Mouse (Mus musculus) bone marrow macrophage, adult 2 months (primary cell): ENCODE measurements around the gene Fyco1. TPM values are rescaled to one million over a fixed set of nuclear protein-coding genes. Genes with fewer than 3 reads are reported as not detected.
A peak's percentile ranks its signal among the peaks of the same experiment; 100 is the strongest.
"Not testable (repeated sequence)": the region's sequence is repeated elsewhere in the genome, so short reads cannot be mapped to it uniquely, and the experiment has no call there.

Source experiments
- H3K27ac ChIP-seq: 2 replicates; pipeline ENCODE4 v1.5.1; 2012; ENCODE audit warnings: low read depth, low read length; ENCODE audit not compliant: insufficient read depth
- H3K4me1 ChIP-seq: 2 replicates; pipeline ENCODE4 v1.6.1; 2012; ENCODE audit warnings: low read length; ENCODE audit not compliant: control insufficient read depth, insufficient read depth
- H3K4me3 ChIP-seq: 2 replicates; pipeline ENCODE4 v1.5.1; 2012; ENCODE audit warnings: mild to moderate bottlenecking, low read length, moderate library complexity; ENCODE audit not compliant: insufficient read depth
- CTCF ChIP-seq: IDR thresholded peaks from 2 replicates; pipeline ENCODE4 v1.5.1; 2012; ENCODE audit warnings: low read depth, mild to moderate bottlenecking, low read length, moderate library complexity
- POLR2A ChIP-seq: IDR thresholded peaks from 2 replicates; pipeline ENCODE4 v1.6.1; 2012; ENCODE audit warnings: mild to moderate bottlenecking, low read depth, low read length, borderline replicate concordance
- polyA plus RNA-seq: library from polyadenylated mRNA; stranded (reverse); fragments of >200 nt; gene quantifications from 2 replicates; pipeline ENCODE4 v1.2.4, GENCODE M21; 2012; ENCODE audit not compliant: missing spikeins, insufficient read depth, insufficient read length

Fyco1 gene
- polyA plus RNA-seq, 1 experiment, result 16.2 TPM

DNA sequence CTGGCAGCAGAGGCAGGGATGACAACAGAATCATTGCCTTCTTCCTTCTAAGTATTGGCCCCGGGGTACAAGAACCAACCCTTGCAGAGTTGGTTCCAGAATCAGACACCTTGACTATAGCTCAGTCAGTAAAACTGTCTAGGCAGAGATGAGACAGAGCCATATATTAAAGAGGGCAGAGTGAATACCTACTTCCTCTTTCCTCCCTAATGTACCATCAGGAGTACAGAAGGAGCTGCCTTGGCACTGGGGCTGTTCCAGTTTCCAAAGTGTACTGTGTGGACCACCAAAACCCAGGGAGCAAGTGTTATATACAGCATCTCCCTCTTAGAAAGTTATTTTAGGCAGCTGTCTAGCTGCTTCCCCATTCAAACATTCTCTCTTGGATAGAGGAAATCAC lies 50.2 kb downstream of the Fyco1 start:
- Histone ChIP-seq H3K4me3 (no peak overlapping the region), H3K4me1 (peaks cover 17% of the 10 kb centered on the region), H3K27ac (no peak overlapping the region)
- TF ChIP-seq POLR2A (no peak), CTCF (no peak)

DNA sequence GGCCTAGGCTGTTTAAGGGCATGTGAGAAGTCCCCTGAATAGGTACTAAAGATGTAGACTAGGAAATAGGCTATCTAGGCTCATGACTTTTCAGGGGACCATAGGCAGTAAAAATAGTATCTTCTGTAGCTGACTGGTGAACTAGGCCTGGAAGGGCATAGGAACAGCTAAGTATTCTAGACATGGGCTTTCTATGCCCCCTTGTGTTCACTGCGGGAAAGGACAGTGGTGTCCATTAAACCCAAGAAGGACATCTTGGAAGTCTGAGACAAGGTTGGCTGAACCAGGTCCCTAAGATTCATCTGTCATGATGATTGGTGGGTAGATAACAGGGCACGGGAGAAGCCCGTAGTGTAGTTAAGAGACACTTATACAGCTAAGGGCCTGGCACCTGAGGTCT lies 55.5 kb downstream of the Fyco1 start:
- H3K4me1 ChIP-seq, result peaks cover 2% of the 10 kb centered on the region
- no peak overlapping the region for H3K4me3 ChIP-seq
- no peak overlapping the region for H3K27ac ChIP-seq
- TF ChIP-seq POLR2A, result no peak
- no peak for TF ChIP-seq CTCF

DNA sequence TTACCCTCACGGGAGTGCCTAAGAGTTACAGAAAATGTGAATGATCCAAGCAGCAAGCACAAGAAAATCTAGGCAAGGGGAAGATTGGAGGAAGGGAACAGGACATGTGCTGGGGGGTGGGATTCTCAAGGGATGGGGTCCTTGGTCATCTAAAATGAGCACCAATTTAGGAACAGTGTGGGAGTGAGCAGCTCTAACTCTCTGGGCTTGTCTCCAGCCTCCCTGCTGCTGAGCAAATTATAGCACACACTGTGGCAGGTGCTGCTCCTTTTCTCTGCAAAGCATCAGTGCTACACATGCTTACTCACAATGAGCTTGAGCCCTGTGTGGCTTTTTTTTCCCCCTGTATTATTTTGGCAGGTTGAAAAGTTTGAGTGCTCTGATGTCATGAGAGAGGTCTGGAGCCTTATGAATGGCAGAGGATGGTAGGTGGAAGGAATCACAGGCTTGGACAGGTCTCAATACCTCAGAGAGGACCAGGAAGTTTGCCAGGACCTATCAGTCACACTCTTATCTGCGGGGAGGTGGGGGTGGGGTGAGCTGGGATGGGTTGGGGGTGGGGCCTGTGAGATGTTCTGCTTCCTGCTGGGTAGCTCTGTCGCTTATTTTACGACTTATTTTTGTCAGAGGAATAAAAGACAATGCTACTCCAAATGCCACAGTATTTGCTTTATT lies 62.7 kb downstream of the Fyco1 start:
- TF ChIP-seq POLR2A (no peak), CTCF (no peak)

DNA sequence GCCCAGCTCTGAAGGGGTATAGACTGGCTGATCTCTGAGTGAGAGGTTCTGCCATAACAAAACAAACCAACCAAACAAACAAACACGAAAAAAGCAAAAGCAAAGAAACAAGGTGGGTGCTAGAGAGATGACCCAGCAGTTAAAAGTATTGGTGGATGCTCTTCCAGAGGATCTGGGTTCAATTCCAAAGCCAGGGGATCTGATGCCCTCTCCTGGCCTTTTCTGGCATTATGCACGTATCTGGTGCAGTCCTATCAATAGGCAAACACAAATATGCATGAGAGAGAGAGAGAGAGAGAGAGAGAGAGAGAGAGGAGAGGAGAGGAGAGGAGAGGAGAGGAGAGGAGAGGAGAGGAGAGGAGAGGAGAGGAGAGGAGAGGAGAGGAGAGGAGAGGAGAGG lies 78.4 kb downstream of the Fyco1 start:
- peaks cover 15% of the 10 kb centered on the region for H3K4me1 ChIP-seq
- not testable (repeated sequence) for H3K4me3 ChIP-seq, H3K27ac ChIP-seq

More for the DNA sequence above, 62.7 kb downstream of the Fyco1 start:
- no peak overlapping the region for H3K27ac ChIP-seq
- H3K4me1 ChIP-seq, result no peaks in the 10 kb centered on the region
- no peak overlapping the region for H3K4me3 ChIP-seq

DNA sequence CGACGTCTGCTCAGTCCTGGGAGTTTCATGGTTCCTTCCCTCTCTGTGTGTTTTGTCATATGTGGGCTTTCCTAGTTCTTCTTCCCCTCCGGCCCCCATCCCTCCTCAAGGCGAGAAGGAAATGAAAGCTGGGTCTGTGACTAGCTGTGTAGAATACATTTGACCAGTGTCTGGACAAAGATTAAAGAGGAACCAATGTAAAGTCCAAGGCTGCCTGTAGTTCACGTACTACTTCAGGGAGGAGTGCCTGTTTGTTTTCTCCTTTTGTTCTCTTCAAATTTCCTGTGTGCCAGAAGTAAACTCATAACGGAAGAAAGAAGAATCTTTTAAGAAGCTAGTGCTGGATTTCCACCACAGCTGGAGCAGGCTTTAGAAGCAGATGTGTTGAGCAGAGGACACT lies 82.2 kb downstream of the Fyco1 start:
- Histone ChIP-seq H3K4me1 (peaks cover 16% of the 10 kb centered on the region), H3K4me3 (peak overlapping the region; percentile 35), H3K27ac (peak overlapping the region; percentile 87)
- TF ChIP-seq POLR2A (no peak), CTCF (no peak)

DNA sequence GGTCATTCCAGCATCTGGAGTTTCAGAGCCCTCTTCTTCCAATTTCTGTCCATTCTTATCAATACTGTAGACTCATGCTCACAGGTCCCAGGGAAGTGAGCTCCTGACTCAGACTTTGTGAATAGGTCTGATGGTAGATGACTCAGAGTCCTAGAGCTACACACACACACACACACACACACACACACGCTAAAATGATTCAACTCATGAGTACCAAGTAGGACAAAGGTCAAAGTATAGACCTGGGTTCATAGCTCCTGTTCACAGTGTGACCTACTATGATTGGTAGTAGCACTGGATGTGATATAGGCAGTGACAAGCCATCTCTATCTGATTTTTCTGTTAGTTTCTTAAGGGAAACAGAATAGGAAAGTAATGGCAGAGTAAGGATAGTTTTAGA lies 83.3 kb downstream of the Fyco1 start:
- H3K27ac ChIP-seq, result no peak overlapping the region
- no peak overlapping the region for H3K4me3 ChIP-seq
- peaks cover 16% of the 10 kb centered on the region for H3K4me1 ChIP-seq
- TF ChIP-seq CTCF, result no peak

DNA sequence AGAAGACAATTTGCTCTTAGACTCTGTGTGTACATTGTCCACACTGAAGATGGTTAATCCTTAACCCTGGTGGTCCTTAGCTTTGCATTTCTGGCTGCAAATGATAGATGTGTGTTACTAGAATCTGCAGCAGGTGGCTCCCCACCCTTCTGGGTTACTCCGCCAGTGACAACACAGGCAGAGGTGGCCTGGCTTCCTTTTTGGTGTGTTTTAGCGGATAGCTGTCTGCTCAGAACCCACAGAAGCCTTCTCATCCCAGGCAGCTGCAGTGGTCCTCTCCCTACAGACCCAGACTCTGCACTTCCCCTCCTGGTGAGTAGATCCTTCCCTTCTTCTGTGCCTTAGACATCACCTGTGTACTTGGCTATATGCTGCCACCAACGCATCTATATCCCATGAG lies 84.7 kb downstream of the Fyco1 start:
- TF ChIP-seq CTCF, result no peak
- TF ChIP-seq POLR2A, result no peak
- Histone ChIP-seq H3K4me1 (peaks cover 25% of the 10 kb centered on the region), H3K4me3 (no peak overlapping the region)

DNA sequence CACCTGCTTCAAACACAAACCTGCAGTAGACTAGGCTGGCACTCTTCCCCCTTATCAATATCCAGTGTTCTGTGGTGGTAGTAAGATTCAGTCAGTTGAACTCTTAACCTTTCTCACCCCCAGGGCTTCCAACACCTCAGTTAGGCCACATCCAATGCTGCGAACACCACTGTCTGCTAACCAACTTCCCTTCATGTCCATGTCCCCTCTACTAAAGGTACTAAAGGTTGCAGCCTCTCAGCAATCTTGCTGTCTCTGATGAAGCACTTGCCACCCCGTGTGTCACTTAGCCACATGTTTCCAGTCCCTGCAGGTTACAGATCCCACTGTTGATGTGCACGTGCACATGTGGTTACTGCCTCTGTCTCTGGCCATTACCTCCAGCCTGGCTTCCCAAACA lies 87.9 kb downstream of the Fyco1 start:
- Histone ChIP-seq H3K27ac (no peak overlapping the region), H3K4me3 (no peak overlapping the region), H3K4me1 (peaks cover 14% of the 10 kb centered on the region)
- no peak for TF ChIP-seq POLR2A
- no peak for TF ChIP-seq CTCF

More for the DNA sequence above, 84.7 kb downstream of the Fyco1 start:
- no peak overlapping the region for H3K27ac ChIP-seq

DNA sequence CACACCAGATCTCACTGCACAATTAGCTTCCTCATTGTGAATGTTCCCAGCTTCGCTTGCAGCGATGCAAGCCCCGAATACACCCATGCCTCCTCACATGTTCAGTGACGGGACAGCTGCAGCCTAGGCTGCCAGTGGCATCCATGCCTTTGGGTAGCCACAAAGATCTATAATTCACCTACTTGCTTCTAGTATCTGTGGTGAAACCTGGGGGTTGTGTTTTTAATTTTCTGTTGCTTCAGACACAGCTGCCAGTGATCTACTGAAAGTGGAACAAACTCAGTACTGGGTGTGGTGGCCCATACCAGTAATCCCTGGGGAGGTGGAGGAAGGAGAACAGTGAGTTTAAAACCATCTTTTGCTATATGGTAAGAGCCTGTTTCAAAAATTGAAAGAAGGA lies 88.8 kb downstream of the Fyco1 start:
- TF ChIP-seq CTCF, result no peak
- no peak for TF ChIP-seq POLR2A
- Histone ChIP-seq H3K4me3 (no peak overlapping the region), H3K4me1 (peaks cover 9% of the 10 kb centered on the region), H3K27ac (no peak overlapping the region)

DNA sequence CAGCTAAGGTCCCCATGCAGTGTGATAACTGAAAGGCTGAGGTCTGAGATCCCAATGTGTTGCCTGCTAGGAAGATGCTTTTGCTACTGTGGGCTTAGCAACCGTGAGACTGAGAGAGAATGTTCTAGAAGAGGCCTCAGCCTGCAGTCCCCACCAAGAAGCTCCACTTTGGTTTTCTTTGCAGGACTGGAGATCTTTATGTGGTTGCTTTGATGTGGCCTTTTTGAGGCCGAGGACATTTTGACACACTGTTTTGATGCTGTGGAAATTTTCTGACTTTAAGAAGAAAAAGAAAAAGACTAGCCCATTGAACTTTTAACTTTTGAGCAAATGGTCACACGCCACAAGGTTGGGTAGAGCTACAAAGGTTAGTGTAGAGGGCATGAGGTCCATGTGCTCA lies 90.9 kb downstream of the Fyco1 start:
- Histone ChIP-seq H3K27ac (no peak overlapping the region), H3K4me1 (peaks cover 9% of the 10 kb centered on the region), H3K4me3 (no peak overlapping the region)
- TF ChIP-seq POLR2A (no peak), CTCF (no peak)

DNA sequence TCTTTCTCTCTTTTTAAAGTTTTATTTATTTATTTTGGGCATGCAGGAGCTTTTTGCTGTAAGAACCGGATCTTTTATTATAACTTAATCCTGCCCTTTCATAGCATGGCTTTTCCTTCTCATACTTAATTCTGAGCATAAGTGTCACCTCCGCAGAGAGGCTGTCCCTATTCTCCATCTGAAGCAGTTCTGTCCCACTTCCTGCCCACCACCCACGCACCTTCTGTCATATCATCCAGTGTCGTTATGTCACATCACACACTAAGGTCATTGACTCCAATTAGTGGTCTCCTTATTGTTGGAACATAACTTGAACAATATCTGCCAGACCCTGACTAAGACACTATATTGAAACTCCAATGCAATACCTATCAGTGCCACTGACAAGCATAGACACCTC lies 93.1 kb downstream of the Fyco1 start:
- Histone ChIP-seq H3K4me1 (peaks cover 9% of the 10 kb centered on the region), H3K27ac (no peak overlapping the region), H3K4me3 (no peak overlapping the region)
- no peak for TF ChIP-seq CTCF
- no peak for TF ChIP-seq POLR2A
